ENCODE assay signal across 20 mouse cellular contexts in genomic region chr2:60699591-60699990, GRCm38 (mm10). TPM values are rescaled to one million over a fixed set of nuclear protein-coding genes. Genes with fewer than 3 reads are reported as not detected.
"Had no signal": no experiment of that assay in that cellular context is flagged by ENCODE, and none has a peak within 500 bp of the region (broad histone marks: within the 10 kb centered on the region; RNA-seq: fewer than 3 reads in every experiment).

No protein-coding gene starts in this region.

- H3K4me3 ChIP-seq: kidney, embryonic 15.5 days; left cerebral cortex, adult 2 months; liver, embryonic 13.5 days; neural tube, embryonic 12.5 days; neural tube, embryonic 15.5 days had no signal

- H3K36me3 ChIP-seq: kidney, embryonic 15.5 days; liver, embryonic 13.5 days; neural tube, embryonic 12.5 days; neural tube, embryonic 15.5 days had no signal

- H3K9ac ChIP-seq: kidney, embryonic 15.5 days; liver, embryonic 13.5 days; neural tube, embryonic 12.5 days; neural tube, embryonic 15.5 days had no signal

- H3K4me1 ChIP-seq: liver, embryonic 13.5 days had no signal

- H3K4me2 ChIP-seq: kidney, embryonic 15.5 days; liver, embryonic 13.5 days; midbrain, embryonic 11.5 days; neural tube, embryonic 12.5 days; neural tube, embryonic 15.5 days had no signal

- H3K27me3 ChIP-seq: kidney, embryonic 15.5 days; liver, embryonic 13.5 days; neural tube, embryonic 12.5 days; neural tube, embryonic 15.5 days had no signal

- DNase-seq: kidney, postnatal 10 days; kidney, postnatal 36 days; layer of hippocampus, postnatal 36 days; liver, embryonic 13.5 days; lung, adult 2 months; lung, postnatal 14 days; lung, postnatal 4 days; midbrain, embryonic 14.5 days; right cerebral cortex, postnatal 25 days; spleen, adult 18-20 months; thymus, adult 2 months; thymus, postnatal 14 days; thymus, postnatal 4 days had no signal

- H3K9me3 ChIP-seq: kidney, embryonic 15.5 days; liver, embryonic 13.5 days; neural tube, embryonic 12.5 days; neural tube, embryonic 15.5 days had no signal

- H3K27ac ChIP-seq: kidney, embryonic 15.5 days; left cerebral cortex, adult 2 months; liver, embryonic 13.5 days; neural tube, embryonic 12.5 days; neural tube, embryonic 15.5 days had no signal

RNA-seq across cellular contexts. Expression of gene Itgb6, which starts 22.9 kb away (rescaled TPM):
- total RNA-seq: left cerebral cortex, adult 2 months; megakaryocyte-erythroid progenitor cell, adult 5-6 weeks had no signal
- polyA plus RNA-seq: liver, adult 2 months; midbrain, embryonic 14.5 days had no signal
